Mouse (Mus musculus): ENCODE results near the gene Efnb2. TPM values are rescaled to one million over a fixed set of nuclear protein-coding genes. Genes with fewer than 3 reads are reported as not detected.

Efnb2 gene
- polyA plus RNA-seq, 1 experiment from 2014 or later = 23.2 TPM

GRCm38 (mm10) chr8:8577770-8578303 lies 83.2 kb downstream of the Efnb2 start:
- Histone ChIP-seq H3K27ac (ENCODE audit: low read length) (no peak overlapping the region), H3K4me1 (ENCODE audit: insufficient read depth, low read length) (no peaks in the 10 kb centered on the region), H3K36me3 (ENCODE audit: insufficient read depth, low read length) (no peaks in the 10 kb centered on the region), H3K4me2 (replicated peaks; ENCODE audit: low read depth, low read length) (no peak overlapping the region), H3K4me3 (ENCODE audit: low read length) (no peak overlapping the region), H3K9ac (replicated peaks; ENCODE audit: low read length) (no peak overlapping the region), H3K9me3 (ENCODE audit: low read length) (no peaks in the 10 kb centered on the region), H3K27me3 (ENCODE audit: insufficient read depth, low read length) (no peaks in the 10 kb centered on the region)
- ATAC-seq (ENCODE audit: low FRiP score, low TSS enrichment) = no peak
- 88% methylated on average over 11 of the region's 11 CpGs for WGBS

GRCm38 (mm10) chr8:8576833-8577232 lies 84.2 kb downstream of the Efnb2 start:
- no peak for ATAC-seq (ENCODE audit: low FRiP score, low TSS enrichment)
- WGBS = 89% methylated on average over 6 of the region's 6 CpGs
- no peak overlapping the region for H3K27ac ChIP-seq (ENCODE audit: low read length)
- no peak overlapping the region for H3K4me3 ChIP-seq (ENCODE audit: low read length)
- no peaks in the 10 kb centered on the region for H3K27me3 ChIP-seq (ENCODE audit: insufficient read depth, low read length)
- H3K4me1 ChIP-seq (ENCODE audit: insufficient read depth, low read length) = no peaks in the 10 kb centered on the region
- no peak overlapping the region for H3K9ac ChIP-seq (replicated peaks; ENCODE audit: low read length)
- no peak overlapping the region for H3K4me2 ChIP-seq (replicated peaks; ENCODE audit: low read depth, low read length)
- no peaks in the 10 kb centered on the region for H3K9me3 ChIP-seq (ENCODE audit: low read length)
- H3K36me3 ChIP-seq (ENCODE audit: insufficient read depth, low read length) = no peaks in the 10 kb centered on the region

- ATAC-seq (ENCODE audit: low FRiP score, low TSS enrichment) = peak; percentile 63; the same call in 1 of the 2 replicates
- no peak overlapping the region for H3K4me3 ChIP-seq (ENCODE audit: low read length)
- H3K27ac ChIP-seq (ENCODE audit: low read length) = no peak overlapping the region
- H3K4me1 ChIP-seq (ENCODE audit: insufficient read depth, low read length) = no peaks in the 10 kb centered on the region
- no peak overlapping the region for H3K4me2 ChIP-seq (replicated peaks; ENCODE audit: low read depth, low read length)
- WGBS = 67% methylated on average over 6 of the region's 6 CpGs
- no peaks in the 10 kb centered on the region for H3K27me3 ChIP-seq (ENCODE audit: insufficient read depth, low read length)
- H3K36me3 ChIP-seq (ENCODE audit: insufficient read depth, low read length) = no peaks in the 10 kb centered on the region
- no peaks in the 10 kb centered on the region for H3K9me3 ChIP-seq (ENCODE audit: low read length)
- H3K9ac ChIP-seq (replicated peaks; ENCODE audit: low read length) = no peak overlapping the region
Measured at GRCm38 (mm10) chr8:8576286-8576685, 84.8 kb downstream of the Efnb2 start.

- Histone ChIP-seq H3K27ac (ENCODE audit: low read length) (no peak overlapping the region), H3K27me3 (ENCODE audit: insufficient read depth, low read length) (no peaks in the 10 kb centered on the region), H3K9me3 (ENCODE audit: low read length) (no peaks in the 10 kb centered on the region), H3K9ac (replicated peaks; ENCODE audit: low read length) (no peak overlapping the region), H3K4me3 (ENCODE audit: low read length) (no peak overlapping the region), H3K4me1 (ENCODE audit: insufficient read depth, low read length) (no peaks in the 10 kb centered on the region), H3K36me3 (ENCODE audit: insufficient read depth, low read length) (no peaks in the 10 kb centered on the region), H3K4me2 (replicated peaks; ENCODE audit: low read depth, low read length) (no peak overlapping the region)
- 80% methylated on average over 19 of the region's 19 CpGs for WGBS
- no peak for ATAC-seq (ENCODE audit: low FRiP score, low TSS enrichment)
Measured at GRCm38 (mm10) chr8:8574521-8575499, 86.2 kb downstream of the Efnb2 start.

GRCm38 (mm10) chr8:8572272-8572671 lies 88.8 kb downstream of the Efnb2 start:
- H3K27me3 ChIP-seq (ENCODE audit: insufficient read depth, low read length) = no peaks in the 10 kb centered on the region
- H3K9me3 ChIP-seq (ENCODE audit: low read length) = no peaks in the 10 kb centered on the region
- H3K9ac ChIP-seq (replicated peaks; ENCODE audit: low read length) = no peak overlapping the region
- no peaks in the 10 kb centered on the region for H3K36me3 ChIP-seq (ENCODE audit: insufficient read depth, low read length)
- H3K4me2 ChIP-seq (replicated peaks; ENCODE audit: low read depth, low read length) = no peak overlapping the region
- no peaks in the 10 kb centered on the region for H3K4me1 ChIP-seq (ENCODE audit: insufficient read depth, low read length)
- H3K4me3 ChIP-seq (ENCODE audit: low read length) = no peak overlapping the region
- WGBS = 47% methylated on average over 5 of the region's 5 CpGs
- no peak for ATAC-seq (ENCODE audit: low FRiP score, low TSS enrichment)
- H3K27ac ChIP-seq (ENCODE audit: low read length) = no peak overlapping the region

- ATAC-seq (ENCODE audit: low FRiP score, low TSS enrichment) = no peak
- 88% methylated on average over 7 of the region's 7 CpGs for WGBS
- H3K4me2 ChIP-seq (replicated peaks; ENCODE audit: low read depth, low read length) = no peak overlapping the region
Measured at GRCm38 (mm10) chr8:8571625-8572215, 89.3 kb downstream of the Efnb2 start.

GRCm38 (mm10) chr8:8569280-8569679 lies 91.8 kb downstream of the Efnb2 start:
- whole genome bisulfite sequencing = 79% methylated on average over 10 of the region's 10 CpGs

More at GRCm38 (mm10) chr8:8571625-8572215, 89.3 kb downstream of the Efnb2 start:
- Histone ChIP-seq H3K9ac (replicated peaks; ENCODE audit: low read length) (no peak overlapping the region), H3K4me3 (ENCODE audit: low read length) (no peak overlapping the region), H3K36me3 (ENCODE audit: insufficient read depth, low read length) (no peaks in the 10 kb centered on the region), H3K4me1 (ENCODE audit: insufficient read depth, low read length) (no peaks in the 10 kb centered on the region), H3K9me3 (ENCODE audit: low read length) (no peaks in the 10 kb centered on the region), H3K27ac (ENCODE audit: low read length) (no peak overlapping the region), H3K27me3 (ENCODE audit: insufficient read depth, low read length) (no peaks in the 10 kb centered on the region)

GRCm38 (mm10) chr8:8568215-8568773 lies 92.7 kb downstream of the Efnb2 start:
- no peaks in the 10 kb centered on the region; the same call in 1 of the 2 replicates for H3K27me3 ChIP-seq (ENCODE audit: insufficient read depth, low read length)
- H3K27ac ChIP-seq (ENCODE audit: low read length) = no peak overlapping the region
- no peaks in the 10 kb centered on the region for H3K36me3 ChIP-seq (ENCODE audit: insufficient read depth, low read length)
- H3K9ac ChIP-seq (replicated peaks; ENCODE audit: low read length) = no peak overlapping the region
- H3K9me3 ChIP-seq (ENCODE audit: low read length) = no peaks in the 10 kb centered on the region
- WGBS = 36% methylated on average over 9 of the region's 9 CpGs
- no peak overlapping the region for H3K4me2 ChIP-seq (replicated peaks; ENCODE audit: low read depth, low read length)
- H3K4me3 ChIP-seq (ENCODE audit: low read length) = no peak overlapping the region
- ATAC-seq (ENCODE audit: low FRiP score, low TSS enrichment) = peak; percentile 27; the same call in 1 of the 2 replicates
- no peaks in the 10 kb centered on the region for H3K4me1 ChIP-seq (ENCODE audit: insufficient read depth, low read length)

More at GRCm38 (mm10) chr8:8569280-8569679, 91.8 kb downstream of the Efnb2 start:
- Histone ChIP-seq H3K9ac (replicated peaks; ENCODE audit: low read length) (no peak overlapping the region), H3K4me2 (replicated peaks; ENCODE audit: low read depth, low read length) (no peak overlapping the region), H3K27ac (ENCODE audit: low read length) (no peak overlapping the region), H3K9me3 (ENCODE audit: low read length) (no peaks in the 10 kb centered on the region), H3K27me3 (ENCODE audit: insufficient read depth, low read length) (no peaks in the 10 kb centered on the region), H3K36me3 (ENCODE audit: insufficient read depth, low read length) (no peaks in the 10 kb centered on the region), H3K4me1 (ENCODE audit: insufficient read depth, low read length) (no peaks in the 10 kb centered on the region), H3K4me3 (ENCODE audit: low read length) (no peak overlapping the region)
- no peak for ATAC-seq (ENCODE audit: low FRiP score, low TSS enrichment)
